Mouse (Mus musculus) limb, embryonic 14.5 days (tissue): ENCODE results near the gene Ccdc167. TPM values are rescaled to one million over a fixed set of nuclear protein-coding genes. Genes with fewer than 3 reads are reported as not detected.

Experiments
- ATAC-seq: fragments of 200-750 bp; cut with Nextera tagmentation; 2 replicates; pipeline ENCODE4 v1.8.0; 2017; ENCODE audit warnings: low read depth, moderate number of reproducible peaks, moderate TSS enrichment; ENCODE audit not compliant: low FRiP score
- DNase-seq: peaks from one replicate; pipeline ENCODE4 v3.0.0-alpha.2; 2015; ENCODE audit warnings: low spot score
- H3K27ac ChIP-seq: fragments of 300-500 bp; sonication (generic); replicated peaks from 2 replicates; pipeline ENCODE4 v1.5.1; 2014; ENCODE audit warnings: low read depth, mild to moderate bottlenecking, low read length, moderate library complexity, mixed read lengths
- H3K27me3 ChIP-seq: fragments of 300-500 bp; sonication (generic); 2 replicates; pipeline ENCODE4 v1.6.1; 2014; ENCODE audit warnings: low read length, mixed read lengths; ENCODE audit not compliant: control insufficient read depth, insufficient read depth
- H3K36me3 ChIP-seq: fragments of 300-500 bp; sonication (generic); 2 replicates; pipeline ENCODE4 v1.6.1; 2014; ENCODE audit warnings: mild to moderate bottlenecking, low read length, moderate library complexity, mixed read lengths; ENCODE audit not compliant: control insufficient read depth, insufficient read depth
- H3K4me1 ChIP-seq: fragments of 300-500 bp; sonication (generic); 2 replicates; pipeline ENCODE4 v1.6.1; 2014; ENCODE audit warnings: antibody characterized with exemption, low read length, mixed read lengths; ENCODE audit not compliant: control insufficient read depth, insufficient read depth
- H3K4me2 ChIP-seq: fragments of 300-500 bp; sonication (generic); replicated peaks from 2 replicates; pipeline ENCODE4 v1.6.1; 2014; ENCODE audit warnings: low read depth, mild to moderate bottlenecking, low read length, moderate library complexity; ENCODE audit not compliant: severe bottlenecking
- H3K4me3 ChIP-seq: fragments of 300-500 bp; sonication (generic); replicated peaks from 2 replicates; pipeline ENCODE4 v1.5.1; 2014; ENCODE audit warnings: low read length
- H3K9ac ChIP-seq: fragments of 300-500 bp; sonication (generic); 2 replicates; pipeline ENCODE4 v1.6.1; 2014; ENCODE audit warnings: mild to moderate bottlenecking, low read depth, low read length, moderate library complexity; ENCODE audit not compliant: severe bottlenecking
- H3K9me3 ChIP-seq: fragments of 300-500 bp; sonication (generic); 2 replicates; pipeline ENCODE4 v1.6.1; 2016; ENCODE audit warnings: low read length; ENCODE audit not compliant: control insufficient read depth
- POLR2A ChIP-seq: fragments of 200-500 bp; IDR thresholded peaks from 2 replicates; pipeline ENCODE4 v1.8.0; 2012; ENCODE audit warnings: inconsistent platforms, mild to moderate bottlenecking, moderate library complexity, borderline replicate concordance; ENCODE audit not compliant: insufficient read depth, insufficient read length; ENCODE audit errors: extremely low read depth
- WGBS: fragments of 180-500 bp; shearing (Covaris S2); extraction: QIAGEN DNeasy Blood & Tissue Kit; methylation state at CpG from one replicate; pipeline ENCODE4 v1.1.7; 2014; 5-methylcytosine and 5-hydroxymethylcytosine counted together
- polyA plus RNA-seq, 2 experiments: library from polyadenylated mRNA; depleted of rRNA in 1 of 2; stranded (reverse) in 1 of 2; unstranded in 1 of 2; fragments of >200 nt; fragmentation: Nextera tagmentation in 1 of 2; extraction: Ambion mirVana in 1 of 2; gene quantifications; 2 replicates each; pipeline versions ENCODE4 v1.2.1 to v1.2.3; 2012 to 2014

Gene Ccdc167
- polyA plus RNA-seq, 2 experiments, result 15.8 to 19.3 TPM

DNA sequence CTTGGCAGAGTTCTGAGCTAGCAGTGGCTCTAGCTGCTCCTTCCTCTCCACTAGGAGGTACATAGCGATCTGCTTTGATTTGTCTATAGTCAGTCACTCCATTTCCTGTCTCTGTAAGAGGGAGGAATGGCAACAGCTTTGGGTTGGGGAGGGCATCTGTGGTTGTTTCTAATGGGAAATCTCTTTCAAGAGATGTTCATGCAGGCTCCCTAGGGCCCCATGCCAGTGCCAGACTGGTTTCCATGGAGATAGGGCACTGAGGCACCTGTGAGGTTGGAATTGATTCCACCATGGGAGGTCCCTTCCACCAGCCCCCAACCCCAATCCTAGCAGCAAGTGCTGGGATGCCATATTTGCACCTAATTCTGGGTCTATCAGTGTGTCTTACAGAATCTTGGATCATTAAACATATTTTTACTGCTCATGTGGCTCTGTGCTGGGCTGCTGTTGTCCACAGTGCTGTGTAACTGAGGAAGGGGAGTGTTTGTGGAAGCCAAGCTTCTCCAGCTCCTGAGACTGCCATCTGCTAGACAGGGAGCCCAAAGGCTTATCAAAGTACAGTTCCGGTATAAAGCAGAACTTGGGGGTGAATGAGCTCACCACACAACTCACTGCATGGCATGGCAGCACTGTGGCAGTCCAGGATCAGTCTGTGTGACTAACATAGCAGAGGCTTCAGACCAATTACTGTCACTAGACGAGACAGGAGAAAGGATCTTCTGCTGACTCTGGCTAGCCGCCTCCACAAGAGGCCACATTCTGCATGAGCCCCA, 13.7 kb downstream of the Ccdc167 start:
- Histone ChIP-seq H3K9me3 (no peaks in the 10 kb centered on the region), H3K4me2 (no peak overlapping the region), H3K4me3 (no peak overlapping the region), H3K36me3 (peaks cover 69% of the 10 kb centered on the region), H3K9ac (no peak overlapping the region), H3K27ac (no peak overlapping the region), H3K4me1 (peaks cover 3% of the 10 kb centered on the region; the same call in 1 of the 2 replicates), H3K27me3 (no peaks in the 10 kb centered on the region)
- TF ChIP-seq POLR2A, result no peak
- WGBS, result 76% methylated on average over 4 of the region's 4 CpGs
- ATAC-seq (no peak), DNase-seq (no peak)

DNA sequence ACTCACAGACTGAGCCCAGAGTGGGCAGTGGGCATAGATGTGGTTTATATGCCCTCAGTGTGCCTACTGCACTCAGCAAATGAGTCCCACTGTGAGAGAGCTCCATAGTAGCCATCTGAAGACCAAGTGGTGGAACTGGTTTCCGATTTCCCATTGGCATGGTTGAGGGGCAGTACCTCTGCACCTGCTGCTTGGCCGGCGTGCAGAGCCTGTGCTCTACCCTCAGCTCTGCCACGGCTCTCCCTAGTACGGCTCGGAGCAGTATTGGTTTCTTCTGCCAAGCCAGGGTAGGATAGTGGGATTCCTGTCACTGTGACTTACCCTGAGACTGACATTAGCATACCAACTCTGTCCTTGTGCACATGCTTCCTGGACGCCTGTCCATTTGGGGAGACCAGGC, 16.3 kb downstream of the Ccdc167 start:
- Histone ChIP-seq H3K9ac (no peak overlapping the region), H3K9me3 (no peaks in the 10 kb centered on the region)
- no peak for TF ChIP-seq POLR2A

DNA sequence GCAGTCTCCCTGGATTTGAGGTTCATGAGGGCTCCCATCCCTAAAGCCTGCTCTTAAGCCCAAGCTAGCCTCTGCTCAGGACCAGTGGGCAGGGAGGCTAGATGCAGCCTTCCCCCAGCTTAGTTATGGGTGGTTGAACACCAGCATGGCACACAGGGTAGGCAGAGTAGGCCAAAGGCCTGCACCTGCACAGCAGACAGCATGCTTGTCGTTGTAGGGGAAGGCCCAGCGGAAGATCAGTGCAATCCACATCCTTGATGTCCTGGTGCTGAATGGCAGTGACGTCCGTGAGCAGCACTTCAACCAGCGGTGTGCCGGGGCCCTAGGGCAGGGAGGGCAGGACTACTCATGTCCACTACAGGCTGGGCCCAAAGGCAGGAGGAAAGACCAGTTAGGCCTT, 18.4 kb downstream of the Ccdc167 start:
- Histone ChIP-seq H3K4me2 (no peak overlapping the region), H3K36me3 (peaks cover 92% of the 10 kb centered on the region), H3K9ac (no peak overlapping the region), H3K27me3 (no peaks in the 10 kb centered on the region), H3K9me3 (no peaks in the 10 kb centered on the region), H3K4me3 (no peak overlapping the region), H3K4me1 (no peaks in the 10 kb centered on the region), H3K27ac (no peak overlapping the region)
- ATAC-seq (no peak), DNase-seq (no peak)
- WGBS, result 87% methylated on average over 6 of the region's 6 CpGs
- no peak for TF ChIP-seq POLR2A

More for the DNA sequence above, 16.3 kb downstream of the Ccdc167 start:
- no peak for DNase-seq
- no peaks in the 10 kb centered on the region for H3K4me1 ChIP-seq
- no peak overlapping the region for H3K4me3 ChIP-seq
- H3K27ac ChIP-seq, result no peak overlapping the region
- ATAC-seq, result no peak
- H3K4me2 ChIP-seq, result no peak overlapping the region
- peaks cover 85% of the 10 kb centered on the region for H3K36me3 ChIP-seq
- no peaks in the 10 kb centered on the region for H3K27me3 ChIP-seq
- WGBS, result 91% methylated on average over 7 of the region's 7 CpGs

DNA sequence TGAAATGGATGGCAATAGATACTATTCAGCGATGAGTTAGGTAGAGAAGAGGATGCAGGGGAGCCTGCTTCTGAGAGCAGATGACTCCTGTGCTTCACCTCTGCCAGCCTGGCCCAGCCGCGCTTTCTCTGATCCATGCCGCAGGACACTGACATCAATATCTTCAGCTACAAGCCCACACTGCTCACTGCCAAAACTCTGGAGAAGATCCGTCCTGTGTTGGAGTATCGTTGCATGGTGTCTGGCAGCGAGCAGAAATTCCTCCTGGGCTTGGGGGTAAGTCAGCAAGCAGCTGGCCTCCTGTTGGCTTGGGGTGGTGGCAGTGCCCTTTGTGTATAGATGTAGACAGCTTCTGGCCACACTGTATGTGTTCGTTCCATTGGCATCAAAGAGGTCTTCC, 19.9 kb downstream of the Ccdc167 start:
- no peak for TF ChIP-seq POLR2A
- no peaks in the 10 kb centered on the region for H3K27me3 ChIP-seq
- H3K27ac ChIP-seq, result no peak overlapping the region
- H3K4me3 ChIP-seq, result no peak overlapping the region
- WGBS, result 96% methylated on average over 8 of the region's 8 CpGs
- peaks cover 82% of the 10 kb centered on the region for H3K36me3 ChIP-seq
- H3K9me3 ChIP-seq, result no peaks in the 10 kb centered on the region
- DNase-seq (no peak), ATAC-seq (no peak)
- H3K4me2 ChIP-seq, result no peak overlapping the region
- H3K9ac ChIP-seq, result no peak overlapping the region
- no peaks in the 10 kb centered on the region for H3K4me1 ChIP-seq

DNA sequence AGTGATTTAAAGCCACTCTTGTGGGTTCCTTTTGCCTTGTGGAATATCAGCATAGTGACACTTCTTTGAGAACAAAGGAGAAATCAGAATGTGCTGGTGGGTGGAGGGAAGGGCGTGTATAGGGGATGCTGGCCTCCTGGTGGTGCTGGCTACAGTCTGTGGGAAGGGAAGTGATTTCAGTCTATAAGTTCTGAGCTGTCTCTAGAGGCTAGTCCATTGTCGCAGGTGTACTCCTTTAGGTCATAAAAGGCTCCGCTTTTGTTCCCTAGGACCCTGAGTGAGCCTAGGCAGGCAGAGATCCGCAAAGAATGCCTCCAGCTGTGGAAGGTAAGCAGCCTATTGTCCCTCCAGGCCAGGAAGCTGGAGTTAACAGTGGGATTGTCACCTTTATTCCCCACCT, 22.3 kb downstream of the Ccdc167 start:
- Histone ChIP-seq H3K4me3 (no peak overlapping the region), H3K36me3 (peaks cover 79% of the 10 kb centered on the region), H3K9me3 (no peaks in the 10 kb centered on the region), H3K9ac (no peak overlapping the region), H3K4me2 (no peak overlapping the region), H3K27ac (no peak overlapping the region), H3K27me3 (no peaks in the 10 kb centered on the region), H3K4me1 (no peaks in the 10 kb centered on the region)
- no peak for DNase-seq
- TF ChIP-seq POLR2A, result no peak
- WGBS, result 85% methylated on average over 4 of the region's 4 CpGs
- no peak for ATAC-seq
